Mouse (Mus musculus): ENCODE measurements around the gene Zfp366.

DNA sequence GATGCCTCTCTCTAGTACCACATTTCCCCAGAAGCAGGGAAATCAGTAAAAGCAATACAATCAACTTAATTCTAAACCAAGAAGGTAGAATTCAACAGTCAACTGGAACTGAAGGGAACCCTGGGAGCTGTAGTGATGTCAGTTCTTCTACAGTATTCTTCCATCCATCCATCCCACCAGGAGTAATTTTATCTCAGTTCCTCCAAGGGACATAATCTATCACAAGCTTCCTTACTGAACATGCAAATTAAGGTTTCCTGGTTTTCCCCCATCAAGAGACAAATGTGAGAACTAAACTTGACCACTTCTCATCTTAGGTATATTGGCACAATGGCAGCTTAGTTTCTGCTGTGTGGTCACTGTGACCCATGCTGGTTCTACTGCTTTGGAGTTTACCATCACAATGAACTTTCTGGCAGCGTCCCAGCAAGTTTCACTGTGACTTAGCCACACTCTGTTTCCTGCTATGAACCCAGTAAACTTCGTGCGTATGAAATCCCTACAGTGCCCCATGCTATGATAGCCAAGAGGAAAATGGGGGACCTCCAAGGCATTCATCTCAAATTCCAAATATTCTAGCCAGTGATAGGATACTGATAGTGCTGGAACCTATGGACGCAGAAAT, 78.6 kb downstream of the Zfp366 start:
- TF ChIP-seq MAX (IDR thresholded peaks at IDR 0.05; ENCODE audit: low read length) (peak; percentile 45; the same call in 1 of the 2 replicates), ZC3H11A (IDR thresholded peaks at IDR 0.05; ENCODE audit: low read depth, low read length) (no peak), CTCF (conservative IDR thresholded peaks at IDR 0.05 in 1 of 2, IDR thresholded peaks at IDR 0.05 in 1 of 2; ENCODE audit: low read depth in 2 of 2, low read length in 2 of 2) (no peak), POLR2A (IDR thresholded peaks at IDR 0.05; ENCODE audit: low read depth, low read length) (no peak), MAFK (IDR thresholded peaks at IDR 0.05; ENCODE audit: insufficient replicate concordance, low read length) (no peak), MEF2A (IDR thresholded peaks at IDR 0.05; ENCODE audit: borderline replicate concordance, low read depth, low read length) (peak; percentile 49; the same call in 1 of the 2 replicates), USF1 (IDR thresholded peaks at IDR 0.05; ENCODE audit: low read depth, low read length) (no peak), E2F4 (IDR thresholded peaks at IDR 0.05; ENCODE audit: insufficient replicate concordance, low read depth, low read length) (no peak), GABPA (IDR thresholded peaks at IDR 0.05; ENCODE audit: insufficient replicate concordance, low read depth, low read length) (no peak), EP300 (IDR thresholded peaks at IDR 0.05; ENCODE audit: low read length) (peak; percentile 76)
